Mouse (Mus musculus) thymus, adult 2 months (tissue): Measurements from ENCODE around the gene Defa17. TPM values are rescaled to one million over a fixed set of nuclear protein-coding genes. Genes with fewer than 3 reads are reported as not detected.
"Not testable (repeated sequence)": the region's sequence is repeated elsewhere in the genome, so short reads cannot be mapped to it uniquely, and the experiment has no call there.

ENCODE experiments used
- DNase-seq: peaks from one replicate; pipeline ENCODE4 v3.0.0; 2021
- H3K27ac ChIP-seq: fragments of 200-500 bp; 2 replicates; pipeline ENCODE4 v1.5.1; 2012; ENCODE audit warnings: low read length, control low read depth; ENCODE audit not compliant: control insufficient read depth, insufficient read depth
- H3K27me3 ChIP-seq: fragments of 200-500 bp; 2 replicates; pipeline ENCODE4 v1.6.1; 2012; ENCODE audit warnings: mild to moderate bottlenecking, low read length, moderate library complexity, mixed read lengths; ENCODE audit not compliant: control insufficient read depth, insufficient read depth
- H3K36me3 ChIP-seq: fragments of 200-500 bp; 2 replicates; pipeline ENCODE4 v1.6.1; 2012; ENCODE audit warnings: mild to moderate bottlenecking, low read length, moderate library complexity; ENCODE audit not compliant: control insufficient read depth, insufficient read depth
- H3K4me1 ChIP-seq: fragments of 200-500 bp; replicated peaks from 2 replicates; pipeline ENCODE4 v1.6.1; 2012; ENCODE audit warnings: low read length; ENCODE audit not compliant: control insufficient read depth, insufficient read depth
- H3K4me3 ChIP-seq: fragments of 200-500 bp; 2 replicates; pipeline ENCODE4 v1.5.1; 2012; ENCODE audit warnings: mild to moderate bottlenecking, low read length, control low read depth, moderate library complexity; ENCODE audit not compliant: control insufficient read depth, insufficient read depth
- WGBS: fragments of 180-500 bp; shearing (Covaris S2); methylation state at CpG from one replicate; pipeline ENCODE4 v1.1.7; 2018; 5-methylcytosine and 5-hydroxymethylcytosine counted together
- polyA plus RNA-seq: library from polyadenylated mRNA; depleted of rRNA; stranded (reverse); fragments of >200 nt; gene quantifications from 2 replicates; pipeline ENCODE4 v1.2.3, GENCODE M21; 2012; rRNA removed

Gene Defa17
- polyA plus RNA-seq: not detected in 2 replicates

DNA sequence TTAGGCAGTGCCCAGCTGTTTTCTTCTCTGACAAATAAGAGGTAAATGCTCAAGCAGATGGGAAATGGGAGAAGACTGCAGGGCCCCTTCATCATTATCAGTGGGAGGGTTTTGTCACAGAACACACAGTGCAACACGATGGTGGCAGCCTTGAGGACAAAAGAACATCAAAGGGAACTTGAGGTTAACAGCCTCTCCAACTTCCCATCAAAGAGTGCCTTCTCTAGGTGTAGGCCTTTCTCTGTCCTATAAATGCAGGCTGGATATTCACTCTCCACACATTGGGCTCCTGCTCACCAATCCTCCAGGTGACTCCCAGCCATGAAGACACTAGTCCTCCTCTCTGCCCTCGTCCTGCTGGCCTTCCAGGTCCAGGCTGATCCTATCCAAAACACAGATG lies at the start of gene Defa17:
Gene Defa17, plus strand, starts transcription at position 301 of the 400 bp plus-strand sequence.
- not testable (repeated sequence) for H3K4me3 ChIP-seq, H3K4me1 ChIP-seq, H3K27me3 ChIP-seq, DNase-seq, H3K27ac ChIP-seq, H3K36me3 ChIP-seq
- no CpG with 5 or more reads among the region's 2 CpGs for WGBS

GRCm38 (mm10) chr8:21617883-21618282 lies 37.7 kb upstream of the Defa17 start, which contains the start of gene Defa26:
Defa26 (plus strand) TSS chr8:21618183.
- not testable (repeated sequence) for H3K27ac ChIP-seq, DNase-seq, H3K4me1 ChIP-seq, H3K36me3 ChIP-seq, H3K27me3 ChIP-seq, H3K4me3 ChIP-seq
- 100% methylated on average over 1 of the region's 1 CpGs for WGBS

DNA sequence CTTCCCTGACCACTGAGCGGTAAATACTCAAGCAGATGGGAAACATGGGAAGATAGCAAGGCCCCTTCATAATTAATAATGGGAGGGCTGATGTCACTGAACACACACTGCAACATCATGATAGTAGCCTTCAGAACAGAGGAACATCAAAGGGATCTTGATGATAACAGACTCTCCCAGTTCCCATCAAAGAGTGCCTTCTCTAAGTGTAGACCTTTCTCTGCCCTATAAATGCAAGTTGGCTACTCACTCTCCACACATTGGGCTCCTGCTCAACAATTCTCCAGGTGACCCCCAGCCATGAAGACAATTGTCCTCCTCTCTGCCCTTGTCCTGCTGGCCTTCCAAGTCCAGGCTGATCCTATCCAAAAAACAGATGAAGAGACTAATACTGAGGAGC lies 9.9 kb downstream of the Defa17 start, which contains the start of gene Defa34:
Gene Defa34, plus strand, starts transcription at position 301 of the 400 bp plus-strand sequence.
- DNase-seq, H3K27ac ChIP-seq, H3K36me3 ChIP-seq, H3K27me3 ChIP-seq, H3K4me3 ChIP-seq, H3K4me1 ChIP-seq: not testable (repeated sequence)
- WGBS: 100% methylated on average over 1 of the region's 1 CpGs

GRCm38 (mm10) chr8:21703545-21703944 lies 48.0 kb downstream of the Defa17 start, which contains the start of gene AY761184:
AY761184 (minus strand) TSS chr8:21703645.
- DNase-seq, H3K27ac ChIP-seq, H3K4me1 ChIP-seq, H3K27me3 ChIP-seq, H3K36me3 ChIP-seq, H3K4me3 ChIP-seq: not testable (repeated sequence)
- WGBS: 83% methylated on average over 2 of the region's 2 CpGs

Other genes starting within 250 kb of the Defa17 start
- not detected in 2 replicates for gene Defa36, start 228.4 kb upstream of the Defa17 start, polyA plus RNA-seq
- gene Gm7849, start 199.2 kb upstream of the Defa17 start, polyA plus RNA-seq: 0.39 TPM in 1 of 2 replicates, not detected in the other
- gene Defa20, start 146.5 kb upstream of the Defa17 start, polyA plus RNA-seq: not detected in 2 replicates
- gene Defa32, start 126.7 kb upstream of the Defa17 start, polyA plus RNA-seq: not detected in 2 replicates
- gene Defa37, start 90.4 kb upstream of the Defa17 start, polyA plus RNA-seq: not detected in 2 replicates
- not detected in 2 replicates for gene Defa28, start 72.8 kb upstream of the Defa17 start, polyA plus RNA-seq
- gene Gm7861, start 61.3 kb upstream of the Defa17 start, polyA plus RNA-seq: not detected in 2 replicates
- gene Defa26, start 37.6 kb upstream of the Defa17 start, polyA plus RNA-seq: not detected in 2 replicates
- not detected in 2 replicates for gene Defa34, start 10.0 kb downstream of the Defa17 start, polyA plus RNA-seq
- gene AY761184, start 47.9 kb downstream of the Defa17 start, polyA plus RNA-seq: 0.36 TPM in 1 of 2 replicates, not detected in the other
- 0.50 and 0.77 TPM in 2 replicates for gene Defa24, start 78.7 kb downstream of the Defa17 start, polyA plus RNA-seq
- gene Defb50, start 167.8 kb downstream of the Defa17 start, polyA plus RNA-seq: not detected in 2 replicates
- gene Defb2, start 184.1 kb downstream of the Defa17 start, polyA plus RNA-seq: not detected in 2 replicates
- gene Defb10, start 203.1 kb downstream of the Defa17 start, polyA plus RNA-seq: not detected in 2 replicates
- gene Defb9, start 229.6 kb downstream of the Defa17 start, polyA plus RNA-seq: not detected in 2 replicates